Mouse (Mus musculus): ENCODE measurements at regions not wholly inside any gene's neighbourhood (a gene's known extent, or its start where the extent isn't known, plus 50 kb on each side); places are given as distances from the start of the nearest gene placed in this dataset.

DNA sequence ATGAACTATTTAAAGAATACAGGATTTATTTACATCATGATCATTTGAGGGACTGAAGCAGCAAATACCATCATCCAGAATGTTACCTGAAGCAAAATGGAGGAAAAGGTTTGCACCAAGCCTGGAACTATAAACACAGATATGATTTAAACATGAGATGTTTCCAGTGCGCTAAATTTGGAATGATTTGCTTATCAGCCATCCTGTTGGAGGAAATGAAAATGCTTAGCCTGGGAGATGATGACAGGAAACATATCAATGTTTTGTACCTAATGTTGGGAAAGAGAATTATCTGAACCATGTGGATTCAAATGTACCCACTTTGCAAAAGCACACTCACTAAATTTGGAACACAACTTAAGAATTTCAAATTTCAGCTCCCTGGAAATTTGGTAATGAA is 149.3 kb downstream of the Adgra3 start:
- TF ChIP-seq POLR2A (IDR thresholded peaks at IDR 0.05; ENCODE audit: borderline replicate concordance, extremely low read depth, insufficient read depth, insufficient read length, poor library complexity, severe bottlenecking) (no peak), CTCF (IDR thresholded peaks at IDR 0.05; ENCODE audit: borderline replicate concordance, extremely low read depth, insufficient read depth, insufficient read length) (no peak)

All from brain, embryonic 14.5 days (tissue).